Mouse (Mus musculus) testis, postnatal 14 days (tissue): ENCODE measurements around the gene Zfp704.

Experiments used
- DNase-seq: peaks from one replicate; pipeline ENCODE4 v3.0.0; 2021; ENCODE audit warnings: low spot score

Gene Zfp704

DNA sequence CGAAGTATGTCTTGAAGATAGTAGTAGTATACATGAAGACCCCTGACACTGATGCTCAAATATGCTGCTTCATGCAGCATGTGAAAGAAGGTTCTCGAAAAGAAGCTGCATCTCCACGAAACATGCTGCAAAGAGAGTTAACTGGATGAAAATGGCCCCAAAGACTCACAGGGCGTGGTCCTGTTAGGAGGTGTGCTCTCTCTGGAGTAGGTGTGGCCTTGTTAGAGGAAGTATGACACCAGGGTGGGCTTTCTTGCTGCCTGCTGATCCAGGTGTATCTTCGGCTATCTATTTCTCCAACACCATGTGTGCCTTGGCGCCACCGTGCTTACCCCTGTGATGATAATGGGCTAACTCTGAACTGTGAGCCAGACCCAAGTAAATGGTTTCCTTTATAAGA, 90.9 kb downstream of the Zfp704 start:
- DNase-seq, result no peak

GRCm38 (mm10) chr3:9516119-9516855, 93.6 kb downstream of the Zfp704 start:
- DNase-seq, result no peak

DNA sequence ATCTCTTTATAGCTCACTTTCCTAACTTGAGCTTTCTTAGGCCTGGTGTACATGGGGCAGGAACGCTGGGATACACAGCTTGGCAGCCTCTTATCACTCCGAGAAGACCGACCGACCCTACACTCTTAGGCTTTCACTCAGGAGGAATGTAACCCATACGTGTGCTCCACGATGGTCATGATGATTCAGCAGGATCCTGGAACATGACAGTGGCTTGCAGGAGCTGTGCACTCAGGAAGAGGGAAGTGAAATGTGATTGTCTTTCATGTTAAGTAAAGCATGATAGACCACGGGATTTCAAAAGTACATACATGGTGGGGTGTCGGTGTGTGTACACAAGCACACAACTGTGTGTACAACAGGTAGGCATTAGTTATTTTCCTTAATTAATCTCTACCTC, 94.4 kb downstream of the Zfp704 start:
- DNase-seq, result no peak

GRCm38 (mm10) chr3:9513703-9514110, 96.2 kb downstream of the Zfp704 start:
- no peak for DNase-seq

GRCm38 (mm10) chr3:9512199-9512598, 97.7 kb downstream of the Zfp704 start:
- DNase-seq, result no peak

GRCm38 (mm10) chr3:9505692-9506211, 104.1 kb downstream of the Zfp704 start:
- no peak for DNase-seq

- DNase-seq, result no peak
These were observed 105.5 kb downstream of the Zfp704 start for GRCm38 (mm10) chr3:9504371-9504770.

DNA sequence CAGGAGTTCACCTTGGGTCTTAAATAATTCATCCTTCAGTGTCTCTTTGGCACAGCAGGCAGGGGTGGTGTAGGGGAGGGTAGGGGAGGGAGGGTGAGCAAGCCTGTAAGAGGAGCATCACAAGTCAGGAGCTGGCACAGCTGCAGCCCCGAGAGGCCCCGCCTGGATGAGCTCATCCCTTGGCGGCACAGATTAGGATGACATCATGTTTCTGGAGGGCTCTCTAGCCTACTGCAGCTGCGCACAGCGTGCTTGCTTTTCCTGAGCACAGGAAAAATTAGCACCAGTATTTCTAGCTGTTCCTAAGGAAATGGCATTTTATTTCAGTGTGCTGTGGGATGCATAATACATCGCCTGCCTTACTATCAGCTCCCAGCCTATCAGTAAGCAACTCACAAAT, 109.2 kb downstream of the Zfp704 start:
- DNase-seq, result peak; percentile 77

DNA sequence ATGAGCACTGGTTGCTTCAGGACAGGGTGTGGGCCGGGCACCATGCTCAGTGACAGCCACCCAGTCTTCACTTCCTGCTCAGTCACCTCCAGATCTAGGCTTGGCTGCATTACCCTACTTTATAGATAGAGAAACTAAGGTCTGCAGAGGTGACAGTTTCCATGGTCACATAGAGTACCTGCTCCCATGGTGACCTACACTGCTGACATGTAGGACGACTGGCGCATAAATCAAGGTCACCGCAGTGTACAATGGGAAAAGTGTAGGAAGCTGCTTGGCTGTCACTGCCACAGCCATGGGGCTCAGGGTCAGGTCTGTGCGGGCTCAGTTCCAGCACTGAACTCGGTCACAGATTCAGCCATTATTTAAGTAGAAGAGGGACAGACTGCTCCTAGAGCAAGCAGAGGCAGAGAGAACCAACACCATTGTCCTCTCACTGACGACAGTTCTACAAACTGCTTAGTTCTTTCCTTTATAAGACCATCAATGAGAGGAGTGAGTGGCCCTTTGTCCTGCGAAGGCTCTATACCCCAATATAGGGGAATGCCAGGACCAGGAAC, 109.8 kb downstream of the Zfp704 start:
- no peak for DNase-seq

- no peak for DNase-seq
These were observed 110.4 kb downstream of the Zfp704 start for GRCm38 (mm10) chr3:9499489-9499888.

GRCm38 (mm10) chr3:9497260-9497659, 112.6 kb downstream of the Zfp704 start:
- no peak for DNase-seq

DNA sequence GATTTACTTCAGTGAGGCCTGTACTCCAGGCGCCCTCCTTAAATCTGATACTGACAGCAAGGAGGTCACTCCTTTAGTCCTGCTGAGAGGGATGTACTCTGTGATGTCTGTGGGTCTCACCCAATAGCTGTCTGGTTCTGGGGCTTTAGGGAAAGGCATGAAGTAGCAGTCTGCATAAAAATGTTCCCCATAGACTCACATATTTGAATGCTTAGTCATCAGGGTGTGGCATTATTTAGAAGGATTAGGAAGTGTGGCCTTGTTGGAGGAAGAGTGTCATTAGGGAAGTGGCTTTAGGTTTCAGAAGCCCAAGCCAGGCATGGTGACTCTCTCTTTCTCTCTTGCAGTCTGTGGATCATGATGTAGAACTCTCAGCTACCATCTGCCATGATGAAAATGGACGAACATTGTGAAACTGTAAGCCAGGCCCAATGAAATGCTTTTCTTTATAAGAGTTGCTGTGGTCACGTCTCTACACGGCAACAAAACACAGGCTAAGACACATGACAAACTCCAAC, 118.1 kb downstream of the Zfp704 start:
- no peak for DNase-seq

GRCm38 (mm10) chr3:9487644-9488043, 122.2 kb downstream of the Zfp704 start:
- DNase-seq, result no peak

DNA sequence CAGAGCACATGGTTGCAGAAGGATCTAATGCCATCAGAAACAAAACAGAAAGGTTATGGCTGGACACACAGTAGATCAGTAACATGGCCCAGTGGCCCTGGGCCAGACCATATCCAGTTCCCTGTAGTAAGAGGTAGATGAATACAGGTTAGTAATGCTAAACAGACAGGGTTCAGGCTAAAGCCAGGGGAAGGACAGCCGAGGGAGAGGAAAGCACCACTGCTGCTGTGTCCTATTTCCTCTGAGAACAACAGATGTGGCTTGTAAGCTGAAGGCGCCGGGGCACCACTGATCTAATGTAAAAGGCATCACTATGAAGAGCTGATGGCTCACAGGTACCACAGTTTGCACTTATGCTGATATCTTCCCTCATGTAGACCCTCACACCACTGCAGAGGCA, 124.4 kb downstream of the Zfp704 start:
- DNase-seq, result no peak

GRCm38 (mm10) chr3:9481956-9482355, 127.9 kb downstream of the Zfp704 start:
- no peak for DNase-seq

GRCm38 (mm10) chr3:9481358-9481757, 128.5 kb downstream of the Zfp704 start:
- no peak for DNase-seq

DNA sequence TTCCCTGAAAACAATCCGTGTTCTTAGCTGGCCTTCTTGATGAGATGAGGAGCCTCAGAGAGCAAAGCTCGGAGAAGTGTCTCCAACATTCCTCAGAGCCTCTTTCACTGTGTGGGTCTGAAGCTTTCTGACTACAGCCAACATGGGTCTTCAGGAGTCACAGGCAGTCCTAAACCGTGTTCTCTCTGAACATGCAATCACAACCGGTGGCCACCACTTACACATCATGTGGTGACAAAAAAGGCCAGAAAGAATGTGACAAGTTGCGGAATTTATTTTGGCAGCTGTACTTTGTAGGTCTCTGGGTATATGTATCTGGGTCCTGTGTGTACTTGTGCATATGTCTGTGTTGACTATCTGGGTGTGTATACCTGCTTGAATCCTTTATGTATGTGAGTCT, 128.9 kb downstream of the Zfp704 start:
- no peak for DNase-seq

DNA sequence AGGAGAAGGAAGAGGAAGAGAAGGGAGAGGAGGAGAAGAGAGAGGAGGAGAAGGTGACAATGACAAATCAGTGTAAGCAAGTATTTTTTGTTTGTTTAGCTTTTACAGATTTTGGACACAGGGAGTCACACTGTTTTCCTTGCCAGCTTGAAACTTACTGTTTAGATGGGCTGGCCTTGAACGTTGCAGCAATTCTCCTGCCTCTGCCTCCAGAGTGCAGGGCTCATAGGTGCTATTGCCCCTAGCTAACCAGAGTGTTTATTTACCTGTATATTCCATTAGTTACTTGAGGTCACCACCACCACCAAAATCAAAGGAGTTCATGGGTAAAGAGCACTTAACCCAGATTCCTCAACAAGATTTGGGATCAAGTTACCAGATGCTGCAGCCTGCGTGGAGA, 132.5 kb downstream of the Zfp704 start:
- no peak for DNase-seq

DNA sequence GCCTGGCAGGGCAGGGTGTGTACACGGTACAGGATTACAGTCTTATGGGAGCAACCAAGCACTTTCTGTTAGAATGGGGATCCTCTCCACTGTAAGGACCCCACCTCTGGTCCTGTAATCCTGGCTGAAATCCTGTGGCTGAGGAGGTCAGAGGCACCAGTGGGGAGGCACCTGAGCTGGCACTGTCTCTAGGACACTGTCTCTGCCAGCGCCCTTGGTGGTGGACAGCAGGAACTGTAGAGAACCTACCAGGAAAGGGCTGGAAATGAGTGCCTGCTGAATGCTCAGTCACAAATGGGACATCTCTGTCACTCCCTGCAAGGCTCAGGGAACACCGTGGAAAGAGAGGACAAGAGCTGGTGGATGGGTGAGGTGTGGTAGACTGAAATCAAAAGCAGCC, 133.5 kb downstream of the Zfp704 start:
- DNase-seq, result no peak

- no peak for DNase-seq
These were observed 134.4 kb downstream of the Zfp704 start for GRCm38 (mm10) chr3:9475501-9475900.

- DNase-seq, result no peak
These were observed 135.6 kb downstream of the Zfp704 start for GRCm38 (mm10) chr3:9474331-9474730.

DNA sequence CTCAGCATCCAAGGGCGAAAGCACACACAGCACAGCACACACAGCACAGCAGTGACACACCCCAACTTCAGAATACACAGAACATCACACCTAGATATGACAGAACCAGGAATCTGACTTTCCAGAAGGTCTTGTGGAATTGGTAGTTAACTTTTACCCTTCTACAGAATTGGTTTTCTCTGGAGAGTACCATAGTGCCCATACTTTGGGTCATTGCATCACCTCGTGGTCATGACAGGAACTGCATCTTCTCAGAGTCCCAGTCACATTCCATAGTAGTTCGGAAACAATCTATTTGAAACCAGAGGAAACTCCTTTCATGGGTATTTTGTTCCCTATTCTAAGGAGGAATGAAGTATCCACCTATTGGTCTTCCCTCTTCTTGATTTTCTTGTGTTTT, 143.6 kb downstream of the Zfp704 start:
- DNase-seq, result no peak

GRCm38 (mm10) chr3:9465731-9466130, 144.2 kb downstream of the Zfp704 start:
- no peak for DNase-seq

DNA sequence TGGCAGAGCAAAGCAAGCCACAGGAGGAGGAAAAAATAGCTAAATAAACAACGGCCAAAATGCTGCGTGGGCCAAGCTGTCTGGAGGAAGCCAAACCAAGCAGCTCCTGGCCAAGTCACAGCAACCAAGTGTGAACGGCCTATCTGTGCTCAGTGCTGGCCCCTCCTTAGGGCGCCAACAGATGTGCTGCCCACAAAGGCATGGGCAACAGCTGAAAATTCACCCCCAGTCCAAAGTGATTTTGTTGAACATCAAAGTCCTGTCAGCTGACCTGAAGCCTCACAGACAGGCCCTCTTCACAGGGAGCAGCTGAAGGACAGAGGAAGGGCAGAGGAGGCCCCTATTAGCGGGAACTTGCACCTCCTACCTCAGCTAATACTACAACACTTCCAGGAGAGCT, 148.2 kb downstream of the Zfp704 start:
- no peak for DNase-seq
